Mouse (Mus musculus) kidney, postnatal 0 days (tissue): ENCODE data around the gene Arrdc2. TPM values are rescaled to one million over a fixed set of nuclear protein-coding genes. Genes with fewer than 3 reads are reported as not detected.

ENCODE experiments used
- ATAC-seq: fragments of 200-750 bp; cut with Nextera tagmentation; replicated peaks from 2 replicates; pipeline ENCODE4 v1.8.0; 2017; ENCODE audit warnings: low read depth, moderate number of reproducible peaks, moderate TSS enrichment, moderate library complexity; ENCODE audit not compliant: low FRiP score
- DNase-seq: peaks from one replicate; pipeline ENCODE4 v3.0.0-alpha.2; 2016; ENCODE audit warnings: low spot score
- H3K27ac ChIP-seq: fragments of 300-500 bp; sonication (generic); 2 replicates; pipeline ENCODE4 v1.5.1; 2014; ENCODE audit warnings: mild to moderate bottlenecking
- H3K27me3 ChIP-seq: fragments of 300-500 bp; sonication (generic); 2 replicates; pipeline ENCODE4 v1.6.1; 2014; ENCODE audit warnings: low read length, mixed read lengths; ENCODE audit not compliant: insufficient read depth
- H3K36me3 ChIP-seq: fragments of 300-500 bp; sonication (generic); 2 replicates; pipeline ENCODE4 v1.6.1; 2014; ENCODE audit warnings: low read length, mixed read lengths; ENCODE audit not compliant: insufficient read depth
- H3K4me1 ChIP-seq: fragments of 300-500 bp; sonication (generic); replicated peaks from 2 replicates; pipeline ENCODE4 v1.6.1; 2014; ENCODE audit warnings: antibody characterized with exemption, low read length, mixed read lengths; ENCODE audit not compliant: insufficient read depth
- H3K4me2 ChIP-seq: fragments of 300-500 bp; sonication (generic); 2 replicates; pipeline ENCODE4 v1.6.1; 2014; ENCODE audit warnings: mild to moderate bottlenecking, low read length, moderate library complexity, mixed read lengths
- H3K4me3 ChIP-seq: fragments of 300-500 bp; sonication (generic); replicated peaks from 2 replicates; pipeline ENCODE4 v1.5.1; 2014; ENCODE audit warnings: low read depth, low read length
- H3K9ac ChIP-seq: fragments of 300-500 bp; sonication (generic); 2 replicates; pipeline ENCODE4 v1.6.1; 2014; ENCODE audit warnings: low read depth, low read length
- H3K9me3 ChIP-seq: fragments of 300-500 bp; sonication (generic); replicated peaks from 2 replicates; pipeline ENCODE4 v1.6.1; 2016; ENCODE audit warnings: low read length, inconsistent platforms, mixed read lengths
- CTCF ChIP-seq: IDR thresholded peaks from 2 replicates; pipeline ENCODE4 v1.5.1; 2016; ENCODE audit warnings: antibody characterized with exemption, low read depth, mild to moderate bottlenecking, moderate library complexity
- WGBS: fragments of 180-500 bp; shearing (Covaris S2); extraction: QIAGEN DNeasy Blood & Tissue Kit; methylation state at CpG from one replicate; pipeline ENCODE4 v1.1.7; 2014; 5-methylcytosine and 5-hydroxymethylcytosine counted together
- polyA plus RNA-seq: library from polyadenylated mRNA; unstranded; fragments of >200 nt; fragmentation: Nextera tagmentation; extraction: Ambion mirVana; gene quantifications from 2 replicates; pipeline ENCODE4 v1.2.1, GENCODE M21; 2015

Gene Arrdc2
- polyA plus RNA-seq, 1 experiment from 2014 or later: 7.5 TPM

DNA sequence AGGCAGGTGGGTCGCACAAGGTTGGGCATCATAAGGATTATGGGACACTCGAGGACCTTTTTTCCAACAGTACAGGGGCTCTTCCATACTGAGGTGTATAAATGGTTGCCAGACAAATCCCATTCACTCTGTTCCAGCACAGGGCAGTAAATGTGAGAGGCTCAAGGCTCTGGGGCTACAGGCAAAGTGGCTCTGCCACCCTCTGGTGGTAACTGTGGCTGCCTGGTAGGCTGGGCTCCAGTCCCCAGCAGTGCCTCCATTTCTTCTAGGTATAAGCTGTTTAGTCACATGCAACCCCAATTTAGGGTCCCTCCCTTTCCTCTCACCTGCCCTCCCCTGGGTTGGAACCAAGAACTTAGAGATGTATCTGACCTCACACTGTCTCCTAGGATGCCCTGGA lies 44.1 kb downstream of the Arrdc2 start:
- 98% methylated on average over 2 of the region's 2 CpGs for WGBS
- Histone ChIP-seq H3K36me3 (no peaks in the 10 kb centered on the region), H3K27ac (no peak overlapping the region), H3K9ac (no peak overlapping the region), H3K4me3 (no peak overlapping the region), H3K4me1 (peaks cover 35% of the 10 kb centered on the region), H3K9me3 (no peaks in the 10 kb centered on the region), H3K27me3 (peaks cover 9% of the 10 kb centered on the region; the same call in 1 of the 2 replicates), H3K4me2 (no peak overlapping the region)
- peak; percentile 56 for TF ChIP-seq CTCF
- DNase-seq: no peak
- no peak for ATAC-seq

DNA sequence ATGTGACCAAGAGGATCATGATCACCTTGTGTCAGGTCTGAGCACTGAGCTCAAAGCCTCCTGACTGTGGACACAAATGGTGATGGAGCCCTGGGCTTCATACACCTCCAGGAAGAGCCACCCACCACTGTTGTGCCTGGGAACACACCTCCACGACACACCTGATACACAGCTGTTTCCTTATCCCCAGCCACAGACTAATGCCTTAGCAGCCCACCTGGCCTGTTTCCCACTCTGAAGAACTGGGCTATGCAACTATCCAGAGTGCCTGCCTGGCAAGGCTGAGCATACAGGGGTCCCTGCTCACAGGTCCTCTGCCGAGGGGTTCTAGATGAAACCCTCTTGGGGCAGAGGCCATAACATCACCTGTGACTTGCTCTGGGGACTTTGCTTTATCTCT lies 45.3 kb downstream of the Arrdc2 start:
- no peak for TF ChIP-seq CTCF
- H3K27me3 ChIP-seq: peaks cover 9% of the 10 kb centered on the region; the same call in 1 of the 2 replicates
- H3K4me1 ChIP-seq: peaks cover 35% of the 10 kb centered on the region
- H3K9me3 ChIP-seq: no peaks in the 10 kb centered on the region
- ATAC-seq: no peak
- no peak overlapping the region for H3K27ac ChIP-seq
- 0 out of 2 replicates have a peak, but pooled peaks cover under 1% of the 10 kb centered on the region for H3K36me3 ChIP-seq
- WGBS: 80% methylated on average over 2 of the region's 2 CpGs
- DNase-seq: no peak
- no peak overlapping the region for H3K4me3 ChIP-seq
- no peak overlapping the region for H3K9ac ChIP-seq
- no peak overlapping the region for H3K4me2 ChIP-seq

GRCm38 (mm10) chr8:70792700-70793099 lies 46.8 kb downstream of the Arrdc2 start:
- Histone ChIP-seq H3K4me1 (peaks cover 26% of the 10 kb centered on the region), H3K4me2 (peak overlapping the region; percentile 80), H3K9me3 (no peaks in the 10 kb centered on the region), H3K36me3 (peaks cover 13% of the 10 kb centered on the region; the same call in 1 of the 2 replicates), H3K4me3 (peak overlapping the region; percentile 70), H3K27me3 (no peaks in the 10 kb centered on the region), H3K9ac (peak overlapping the region; percentile 83; the same call in 1 of the 2 replicates), H3K27ac (peak overlapping the region; percentile 86; the same call in 1 of the 2 replicates)
- ATAC-seq (peak; percentile 70), DNase-seq (peak; percentile 74)
- TF ChIP-seq CTCF: 0 out of 2 replicates have a peak, but pooled peaks have one; percentile 5
- WGBS: 2% methylated on average over 20 of the region's 20 CpGs

DNA sequence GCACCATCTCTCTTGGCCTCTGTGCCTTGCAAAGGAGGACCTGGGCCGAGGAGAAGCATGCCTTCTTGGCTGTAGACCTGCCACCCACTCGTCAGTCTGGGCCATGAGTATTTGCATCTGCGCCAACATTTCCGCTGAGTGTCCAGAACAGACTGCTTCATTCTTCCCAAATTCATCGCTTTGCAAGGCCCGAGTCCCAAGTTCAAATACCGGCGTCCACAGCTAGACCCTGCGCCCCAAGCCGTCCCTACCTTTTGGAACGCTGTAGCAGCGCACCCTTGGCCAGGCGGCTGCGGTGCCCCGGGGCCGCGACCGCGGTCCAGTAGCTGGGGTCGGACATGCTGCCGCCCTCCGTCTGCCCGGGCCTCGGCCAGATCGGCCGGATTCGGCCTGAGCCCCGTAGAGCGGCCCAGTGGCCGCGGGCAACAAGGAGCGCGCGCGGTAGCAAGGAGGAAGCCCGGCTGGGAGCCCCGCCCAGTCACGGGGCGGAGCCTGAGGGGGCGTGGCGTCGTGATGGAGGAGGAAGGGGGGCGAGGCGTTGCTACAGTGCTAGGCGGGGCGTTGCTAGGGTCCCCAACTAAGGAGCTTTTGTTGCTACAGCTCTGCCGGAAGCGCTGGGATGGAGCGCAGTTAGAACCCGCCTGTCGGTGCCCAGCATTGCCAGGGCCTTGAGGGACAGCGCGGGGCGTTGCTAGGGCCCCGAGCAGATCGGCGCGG lies 47.4 kb downstream of the Arrdc2 start:
- peak; percentile 81 for ATAC-seq
- WGBS: 4% methylated on average over 58 of the region's 58 CpGs
- Histone ChIP-seq H3K4me3 (peak overlapping the region; percentile 70), H3K4me1 (peaks cover 23% of the 10 kb centered on the region), H3K27ac (peak overlapping the region; percentile 86), H3K4me2 (peak overlapping the region; percentile 80), H3K9ac (peak overlapping the region; percentile 83), H3K36me3 (peaks cover 13% of the 10 kb centered on the region; the same call in 1 of the 2 replicates), H3K9me3 (no peaks in the 10 kb centered on the region), H3K27me3 (no peaks in the 10 kb centered on the region)
- no peak for TF ChIP-seq CTCF
- DNase-seq: peak; percentile 98

- Histone ChIP-seq H3K9ac (peak overlapping the region; percentile 83), H3K4me1 (peaks cover 18% of the 10 kb centered on the region), H3K27ac (peak overlapping the region; percentile 86; the same call in 1 of the 2 replicates), H3K4me3 (peak overlapping the region; percentile 70), H3K4me2 (peak overlapping the region; percentile 80), H3K9me3 (no peaks in the 10 kb centered on the region), H3K27me3 (no peaks in the 10 kb centered on the region), H3K36me3 (peaks cover 14% of the 10 kb centered on the region; the same call in 1 of the 2 replicates)
- 36% methylated on average over 7 of the region's 7 CpGs for WGBS
- TF ChIP-seq CTCF: no peak
- no peak for DNase-seq
- no peak for ATAC-seq
Observed at GRCm38 (mm10) chr8:70791294-70791701, 48.2 kb downstream of the Arrdc2 start.

DNA sequence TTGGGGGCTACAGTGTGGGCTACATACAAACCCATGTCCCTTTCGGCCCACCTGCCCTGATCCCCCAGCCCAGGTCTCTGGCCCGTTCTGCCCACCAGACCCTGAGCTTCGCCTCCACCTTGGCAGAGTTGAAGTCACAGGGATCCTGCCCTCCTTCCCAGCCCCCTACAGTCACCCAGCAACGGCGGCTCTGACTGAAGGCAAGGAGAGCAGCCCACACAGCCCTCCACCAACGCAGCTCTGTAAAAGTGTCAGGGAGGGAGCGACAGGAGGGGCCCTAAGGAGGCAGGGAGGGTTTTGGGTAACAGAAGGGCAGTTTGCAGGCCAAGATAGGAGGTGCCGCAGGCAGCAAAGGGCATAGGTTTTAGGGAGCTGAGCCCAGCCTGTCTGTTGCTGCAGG lies 48.7 kb downstream of the Arrdc2 start:
- H3K9ac ChIP-seq: peak overlapping the region; percentile 83
- DNase-seq (peak; percentile 59), ATAC-seq (no peak)
- peaks cover 18% of the 10 kb centered on the region for H3K4me1 ChIP-seq
- no peak for TF ChIP-seq CTCF
- 0 out of 2 replicates have a peak overlapping the region, but pooled peaks have one; percentile 70 for H3K4me3 ChIP-seq
- H3K36me3 ChIP-seq: peaks cover 19% of the 10 kb centered on the region; the same call in 1 of the 2 replicates
- 23% methylated on average over 8 of the region's 8 CpGs for WGBS
- no peak overlapping the region for H3K27ac ChIP-seq
- H3K4me2 ChIP-seq: peak overlapping the region; percentile 80
- no peaks in the 10 kb centered on the region for H3K9me3 ChIP-seq
- no peaks in the 10 kb centered on the region for H3K27me3 ChIP-seq
